Mouse (Mus musculus): ENCODE results near the gene Vmn1r111. TPM values are rescaled to one million over a fixed set of nuclear protein-coding genes. Genes with fewer than 3 reads are reported as not detected.

Gene Vmn1r111
- not detected in 2 replicates for polyA plus RNA-seq (2012; rRNA removed)

GRCm38 (mm10) chr7:20703116-20703515, at the start of gene Vmn1r111:
Gene Vmn1r111, minus strand, starts transcription at chr7:20703216.

GRCm38 (mm10) chr7:20730524-20730923, 27.5 kb upstream of the Vmn1r111 start, which contains the start of gene Gm10668:
Gene Gm10668, minus strand, starts transcription at chr7:20730624.

GRCm38 (mm10) chr7:20668618-20669017, 34.4 kb downstream of the Vmn1r111 start, which contains the start of gene Vmn1r107:
Gene Vmn1r107, plus strand, starts transcription at chr7:20668918.

Other genes starting within 250 kb of the Vmn1r111 start
- not detected in 2 replicates for gene Gm10670, start 228.3 kb downstream of the Vmn1r111 start, polyA plus RNA-seq (2012; rRNA removed)
- gene Vmn1r103, start 192.7 kb downstream of the Vmn1r111 start, polyA plus RNA-seq (2012; rRNA removed), result not detected in 2 replicates
- gene Vmn1r104, start 169.4 kb downstream of the Vmn1r111 start, polyA plus RNA-seq (2012; rRNA removed), result not detected in 2 replicates
- gene Gm5726, start 157.5 kb downstream of the Vmn1r111 start, polyA plus RNA-seq (2012; rRNA removed), result not detected in 2 replicates
- not detected in 2 replicates for gene Gm4141, start 127.0 kb downstream of the Vmn1r111 start, polyA plus RNA-seq (2012; rRNA removed)
- not detected in 2 replicates for gene Gm4513, start 104.2 kb downstream of the Vmn1r111 start, polyA plus RNA-seq (2012; rRNA removed)
- not detected in 2 replicates for gene Vmn1r107, start 34.3 kb downstream of the Vmn1r111 start, polyA plus RNA-seq (2012; rRNA removed)
- gene Gm10668, start 27.4 kb upstream of the Vmn1r111 start, polyA plus RNA-seq (2012; rRNA removed), result not detected in 2 replicates
- not detected in 2 replicates for gene Vmn1r112, start 68.0 kb upstream of the Vmn1r111 start, polyA plus RNA-seq (2012; rRNA removed)
- gene Vmn1r113, start 84.1 kb upstream of the Vmn1r111 start, polyA plus RNA-seq (2012; rRNA removed), result not detected in 2 replicates
- not detected in 2 replicates for gene Vmn1r114, start 109.0 kb upstream of the Vmn1r111 start, polyA plus RNA-seq (2012; rRNA removed)
- not detected in 2 replicates for gene Vmn1r115, start 141.8 kb upstream of the Vmn1r111 start, polyA plus RNA-seq (2012; rRNA removed)
- gene Vmn1r116, start 169.0 kb upstream of the Vmn1r111 start, polyA plus RNA-seq (2012; rRNA removed), result not detected in 2 replicates
- not detected in 2 replicates for gene Vmn1r117, start 180.9 kb upstream of the Vmn1r111 start, polyA plus RNA-seq (2012; rRNA removed)
- gene Vmn1r118, start 209.1 kb upstream of the Vmn1r111 start, polyA plus RNA-seq (2012; rRNA removed), result not detected in 2 replicates